Mouse (Mus musculus) stomach, embryonic 15.5 days (tissue): ENCODE results near the gene Hdac4. TPM values are rescaled to one million over a fixed set of nuclear protein-coding genes. Genes with fewer than 3 reads are reported as not detected.
A peak's percentile ranks its signal among the peaks of the same experiment; 100 is the strongest.

Source experiments
- ATAC-seq: fragments of 200-750 bp; cut with Nextera tagmentation; 2 replicates; pipeline ENCODE4 v1.8.0; 2017; ENCODE audit warnings: low read depth, moderate number of reproducible peaks, moderate TSS enrichment; ENCODE audit not compliant: insufficient read depth, low FRiP score
- H3K27ac ChIP-seq: fragments of 300-500 bp; sonication (generic); 2 replicates; pipeline ENCODE4 v1.5.1; 2015; ENCODE audit warnings: mild to moderate bottlenecking, inconsistent platforms
- H3K27me3 ChIP-seq: fragments of 300-500 bp; sonication (generic); replicated peaks from 2 replicates; pipeline ENCODE4 v1.6.1; 2015; ENCODE audit warnings: inconsistent platforms
- H3K36me3 ChIP-seq: fragments of 300-500 bp; sonication (generic); 2 replicates; pipeline ENCODE4 v1.6.1; 2015; ENCODE audit warnings: inconsistent platforms
- H3K4me1 ChIP-seq: fragments of 300-500 bp; sonication (generic); 2 replicates; pipeline ENCODE4 v1.6.1; 2015; ENCODE audit warnings: inconsistent platforms
- H3K4me2 ChIP-seq: fragments of 300-500 bp; sonication (generic); 2 replicates; pipeline ENCODE4 v1.6.1; 2015; ENCODE audit warnings: mild to moderate bottlenecking, inconsistent platforms
- H3K4me3 ChIP-seq: fragments of 300-500 bp; sonication (generic); replicated peaks from 2 replicates; pipeline ENCODE4 v1.5.1; 2015; ENCODE audit warnings: inconsistent platforms
- H3K9ac ChIP-seq: fragments of 300-500 bp; sonication (generic); 2 replicates; pipeline ENCODE4 v1.6.1; 2015; ENCODE audit warnings: inconsistent platforms
- H3K9me3 ChIP-seq: fragments of 300-500 bp; sonication (generic); 2 replicates; pipeline ENCODE4 v1.6.1; 2016; ENCODE audit warnings: inconsistent platforms
- WGBS: fragments of 180-500 bp; shearing (Covaris S2); methylation state at CpG from one replicate; pipeline ENCODE4 v1.1.7; 2015; 5-methylcytosine and 5-hydroxymethylcytosine counted together
- polyA plus RNA-seq: library from polyadenylated mRNA; unstranded; fragments of >200 nt; fragmentation: Nextera tagmentation; extraction: Ambion mirVana; gene quantifications from 2 replicates; pipeline ENCODE4 v1.2.1, GENCODE M21; 2015

Hdac4 gene
- polyA plus RNA-seq, 1 experiment from 2014 or later, result 18.2 TPM

DNA sequence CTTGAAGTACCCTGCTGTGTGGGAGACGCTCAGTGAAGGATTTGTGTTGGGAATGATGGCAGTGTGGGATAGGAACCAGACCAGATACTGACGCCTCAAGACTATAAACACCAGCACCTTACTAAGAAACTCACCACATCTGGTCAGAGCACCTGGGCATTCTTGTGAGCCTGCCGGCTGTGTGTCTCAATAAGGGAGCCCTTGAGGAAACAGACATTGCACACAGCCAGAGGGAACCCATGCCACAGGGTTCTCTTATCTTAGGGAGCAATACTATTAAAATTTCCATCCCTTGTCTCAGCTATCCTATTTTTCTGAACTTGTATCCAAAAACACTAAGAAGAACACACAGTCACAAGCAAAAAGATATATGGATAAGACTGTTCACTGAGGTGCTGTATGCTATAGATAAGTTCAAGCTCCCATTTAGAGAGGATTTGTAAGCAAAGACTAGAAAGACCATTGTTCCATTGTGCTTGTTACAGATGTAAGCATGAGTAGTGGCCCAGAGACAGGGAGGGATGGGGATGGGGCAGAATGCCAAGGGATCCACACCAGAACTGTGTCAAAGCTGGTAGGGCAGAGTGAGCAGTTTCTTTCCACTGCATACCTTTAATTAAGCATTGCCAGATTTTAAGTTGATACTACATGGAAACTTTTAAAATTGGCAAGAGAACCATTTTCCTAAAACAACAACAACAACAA is 70.8 kb downstream of the Hdac4 start:
- Histone ChIP-seq H3K27ac (no peak overlapping the region), H3K9ac (no peak overlapping the region), H3K4me1 (no peaks in the 10 kb centered on the region), H3K4me2 (no peak overlapping the region), H3K27me3 (no peaks in the 10 kb centered on the region), H3K36me3 (no peaks in the 10 kb centered on the region), H3K4me3 (no peak overlapping the region), H3K9me3 (no peaks in the 10 kb centered on the region)
- WGBS, result 48% methylated on average over 3 of the region's 3 CpGs
- no peak for ATAC-seq

DNA sequence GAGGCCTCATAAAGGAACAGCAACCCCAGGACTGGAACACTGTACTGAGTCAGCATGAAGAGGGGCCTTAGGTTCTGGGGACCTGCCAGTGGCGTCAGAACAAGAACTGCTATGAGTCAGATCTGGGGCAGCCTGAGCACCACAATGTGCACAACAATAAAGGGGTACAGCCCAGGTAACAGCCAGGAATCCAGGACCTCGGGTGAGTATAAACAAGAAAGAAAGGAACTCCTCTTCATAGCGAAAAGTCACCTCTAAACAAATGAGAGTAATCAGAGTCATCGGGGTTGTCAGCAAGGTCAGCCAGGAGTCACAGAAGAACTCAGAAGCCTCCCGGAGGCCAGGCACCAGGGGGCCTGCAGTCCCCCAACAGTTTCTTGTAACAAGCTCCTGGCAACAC is 76.2 kb downstream of the Hdac4 start:
- ATAC-seq, result no peak

DNA sequence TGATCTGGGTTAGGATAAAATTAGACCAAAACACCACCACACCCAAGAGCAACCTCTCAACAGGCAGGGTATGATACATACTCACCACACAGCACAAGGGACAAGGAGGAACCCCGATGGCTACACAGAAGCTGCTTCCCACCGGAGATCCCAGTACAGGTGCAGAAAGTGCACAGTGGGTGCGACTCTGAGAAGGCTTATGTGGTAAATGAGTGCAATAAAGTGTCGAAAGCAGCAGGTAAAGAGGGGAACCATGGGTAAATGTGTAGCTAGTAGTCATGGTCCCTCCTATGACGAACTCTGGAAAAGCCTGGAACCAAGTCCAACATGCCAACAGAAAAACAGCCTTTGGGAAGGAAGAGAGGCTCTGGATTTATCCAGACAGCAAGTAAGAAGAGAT is 77.9 kb downstream of the Hdac4 start:
- no peak overlapping the region for H3K9ac ChIP-seq
- no peaks in the 10 kb centered on the region for H3K27me3 ChIP-seq
- no peaks in the 10 kb centered on the region for H3K9me3 ChIP-seq
- no peak overlapping the region for H3K27ac ChIP-seq
- no peaks in the 10 kb centered on the region for H3K36me3 ChIP-seq
- no peak overlapping the region for H3K4me2 ChIP-seq
- H3K4me3 ChIP-seq, result no peak overlapping the region
- H3K4me1 ChIP-seq, result peaks cover 14% of the 10 kb centered on the region
- WGBS, result 92% methylated on average over 5 of the region's 5 CpGs
- no peak for ATAC-seq

More for the DNA sequence above, 76.2 kb downstream of the Hdac4 start:
- H3K4me1 ChIP-seq, result peaks cover under 1% of the 10 kb centered on the region; the same call in 1 of the 2 replicates
- H3K4me3 ChIP-seq, result no peak overlapping the region
- no peak overlapping the region for H3K9ac ChIP-seq
- no peaks in the 10 kb centered on the region for H3K9me3 ChIP-seq
- H3K27me3 ChIP-seq, result no peaks in the 10 kb centered on the region
- no peak overlapping the region for H3K4me2 ChIP-seq
- no peaks in the 10 kb centered on the region for H3K36me3 ChIP-seq
- H3K27ac ChIP-seq, result no peak overlapping the region
- WGBS, result 36% methylated on average over 5 of the region's 5 CpGs

DNA sequence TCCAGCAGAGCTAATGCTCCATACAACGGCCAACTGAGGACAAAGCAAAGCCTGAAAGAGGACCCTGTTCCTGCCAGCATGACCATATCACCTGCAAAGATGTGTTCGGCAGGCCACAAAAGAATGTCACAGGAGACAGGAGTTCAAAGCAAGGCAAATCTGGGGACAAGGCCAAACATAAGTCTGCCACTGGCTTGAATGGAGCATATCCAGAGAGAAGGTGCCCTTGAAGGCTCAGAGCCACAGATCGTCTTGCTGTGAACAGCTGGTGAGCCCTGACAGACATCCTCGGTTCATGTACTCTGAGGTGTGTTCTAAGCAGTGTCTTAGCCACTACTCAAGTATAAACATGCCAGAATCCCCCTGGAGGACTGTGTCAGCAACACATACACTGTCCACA is 79.3 kb downstream of the Hdac4 start:
- H3K9me3 ChIP-seq, result no peaks in the 10 kb centered on the region
- H3K9ac ChIP-seq, result no peak overlapping the region
- H3K4me3 ChIP-seq, result no peak overlapping the region
- ATAC-seq, result no peak
- H3K27me3 ChIP-seq, result no peaks in the 10 kb centered on the region
- peaks cover 21% of the 10 kb centered on the region for H3K4me1 ChIP-seq
- 77% methylated on average over 4 of the region's 4 CpGs for WGBS
- no peak overlapping the region for H3K4me2 ChIP-seq
- no peak overlapping the region for H3K27ac ChIP-seq
- H3K36me3 ChIP-seq, result no peaks in the 10 kb centered on the region

DNA sequence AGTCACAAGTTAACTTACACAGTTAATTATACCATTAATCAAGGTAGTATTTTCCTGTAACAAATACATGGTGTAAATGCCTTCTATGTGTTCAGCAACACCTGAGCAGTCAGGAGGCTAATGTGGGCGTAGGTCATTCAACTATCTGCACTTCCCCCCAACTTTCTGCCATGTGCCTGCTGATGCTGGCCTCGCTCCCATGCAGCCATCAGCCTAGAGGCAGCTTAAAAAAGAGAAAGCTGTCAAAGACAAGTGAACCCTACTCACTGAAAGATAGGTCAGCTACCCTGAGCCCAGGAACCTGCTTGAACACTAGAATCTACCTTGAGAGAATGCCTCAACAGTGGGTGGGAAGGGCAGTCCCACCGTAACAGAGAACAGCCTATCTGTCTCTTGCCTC is 81.4 kb downstream of the Hdac4 start:
- no peak overlapping the region for H3K4me3 ChIP-seq
- H3K9me3 ChIP-seq, result no peaks in the 10 kb centered on the region
- H3K9ac ChIP-seq, result no peak overlapping the region
- no peaks in the 10 kb centered on the region for H3K36me3 ChIP-seq
- no peak overlapping the region for H3K4me2 ChIP-seq
- peak; percentile 39; the same call in 1 of the 2 replicates for ATAC-seq
- no peaks in the 10 kb centered on the region for H3K27me3 ChIP-seq
- peaks cover 21% of the 10 kb centered on the region for H3K4me1 ChIP-seq
- H3K27ac ChIP-seq, result peak overlapping the region; percentile 49; the same call in 1 of the 2 replicates
- 84% methylated on average over 3 of the region's 3 CpGs for WGBS

DNA sequence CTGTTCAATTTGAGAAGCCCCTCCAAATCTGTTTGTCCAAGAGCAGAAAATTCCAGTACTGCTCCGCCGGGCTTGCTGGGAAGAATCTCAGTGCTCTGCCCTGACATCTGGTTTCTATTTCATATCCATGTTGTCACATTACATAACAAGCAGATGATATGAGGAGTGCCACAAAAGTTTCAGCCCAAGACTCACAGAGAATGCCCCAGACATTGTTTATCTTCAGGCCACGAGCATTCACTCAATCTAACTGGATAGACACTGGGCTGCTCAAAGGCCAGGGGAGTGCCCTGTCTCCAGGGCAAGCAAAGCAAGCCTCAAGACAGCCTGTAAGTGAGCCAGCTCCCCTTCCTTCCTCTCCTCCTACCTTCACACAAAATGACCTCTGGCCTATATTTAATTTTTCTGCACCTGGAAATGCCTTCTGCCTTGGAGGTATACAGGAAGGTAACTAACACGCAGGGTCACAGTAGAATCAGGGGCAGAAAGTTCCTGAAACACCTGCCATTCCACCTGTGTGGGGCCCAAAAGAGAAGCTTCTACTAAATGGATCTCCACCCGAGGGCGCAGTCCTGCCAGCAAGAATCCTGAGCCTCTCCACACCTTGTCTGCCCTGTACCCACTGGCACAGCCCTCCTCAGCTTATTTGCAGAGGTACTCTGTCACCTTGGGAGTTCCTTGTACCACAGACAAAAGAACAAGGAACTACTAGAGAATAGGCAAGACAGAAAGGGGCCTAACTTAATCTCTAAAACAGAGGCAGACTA is 82.1 kb downstream of the Hdac4 start:
- 45% methylated on average over 6 of the region's 6 CpGs for WGBS
- Histone ChIP-seq H3K4me2 (no peak overlapping the region), H3K27me3 (no peaks in the 10 kb centered on the region), H3K9ac (no peak overlapping the region), H3K4me1 (peaks cover 21% of the 10 kb centered on the region), H3K27ac (peak overlapping the region; percentile 41), H3K9me3 (no peaks in the 10 kb centered on the region), H3K4me3 (no peak overlapping the region), H3K36me3 (no peaks in the 10 kb centered on the region)
- 0 out of 2 replicates have a peak, but pooled peaks have one; percentile 27 for ATAC-seq

DNA sequence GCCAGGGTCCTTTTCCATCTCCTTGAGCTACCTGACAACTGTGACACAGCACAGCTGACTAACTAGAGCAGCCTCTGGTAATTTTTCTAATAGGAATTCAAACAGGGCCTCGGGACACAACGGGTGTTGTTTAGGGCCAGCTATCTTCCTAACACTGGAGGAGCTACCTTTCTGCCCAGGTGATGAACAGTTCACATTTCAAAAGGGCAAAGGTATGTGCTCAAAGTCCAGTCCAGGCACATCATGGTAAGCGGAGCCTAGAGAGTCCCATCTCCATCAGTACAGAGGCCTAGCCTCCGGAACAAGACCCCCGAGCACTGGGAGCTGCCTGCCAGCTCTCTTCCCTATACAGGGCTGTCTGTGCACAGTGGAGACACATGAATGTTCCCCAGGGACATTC is 82.9 kb downstream of the Hdac4 start:
- H3K9me3 ChIP-seq, result no peaks in the 10 kb centered on the region
- H3K27ac ChIP-seq, result peak overlapping the region; percentile 2; the same call in 1 of the 2 replicates
- no peak overlapping the region for H3K9ac ChIP-seq
- WGBS, result 78% methylated on average over 5 of the region's 5 CpGs
- H3K4me1 ChIP-seq, result peaks cover 21% of the 10 kb centered on the region
- H3K36me3 ChIP-seq, result no peaks in the 10 kb centered on the region
- no peak overlapping the region for H3K4me2 ChIP-seq
- no peak overlapping the region for H3K4me3 ChIP-seq
- H3K27me3 ChIP-seq, result no peaks in the 10 kb centered on the region
- ATAC-seq, result no peak

DNA sequence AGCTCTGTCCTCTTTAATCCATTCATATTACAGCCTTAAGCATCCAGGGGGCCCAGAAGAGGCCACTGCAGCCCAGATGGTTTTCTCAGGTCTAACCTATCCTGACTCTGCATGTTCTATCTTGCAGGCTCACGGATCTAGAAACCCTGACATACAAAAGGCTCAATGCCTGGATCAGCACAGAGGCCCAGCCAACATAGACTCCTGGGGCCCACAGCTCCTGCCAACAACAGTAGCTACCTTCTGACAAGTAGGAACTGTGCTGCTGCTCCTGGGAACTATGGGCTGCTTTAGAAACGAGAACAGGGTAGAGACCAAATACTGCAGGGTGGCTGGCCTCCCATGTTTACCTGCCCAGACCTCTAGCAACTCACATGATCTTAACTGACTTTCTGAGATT is 83.9 kb downstream of the Hdac4 start:
- H3K27ac ChIP-seq, result peak overlapping the region; percentile 48; the same call in 1 of the 2 replicates
- peaks cover 22% of the 10 kb centered on the region for H3K4me1 ChIP-seq
- no peak overlapping the region for H3K4me2 ChIP-seq
- no peak for ATAC-seq
- no peaks in the 10 kb centered on the region for H3K9me3 ChIP-seq
- H3K4me3 ChIP-seq, result no peak overlapping the region
- no peaks in the 10 kb centered on the region for H3K27me3 ChIP-seq
- no peaks in the 10 kb centered on the region for H3K36me3 ChIP-seq
- 65% methylated on average over 2 of the region's 2 CpGs for WGBS
- H3K9ac ChIP-seq, result no peak overlapping the region

DNA sequence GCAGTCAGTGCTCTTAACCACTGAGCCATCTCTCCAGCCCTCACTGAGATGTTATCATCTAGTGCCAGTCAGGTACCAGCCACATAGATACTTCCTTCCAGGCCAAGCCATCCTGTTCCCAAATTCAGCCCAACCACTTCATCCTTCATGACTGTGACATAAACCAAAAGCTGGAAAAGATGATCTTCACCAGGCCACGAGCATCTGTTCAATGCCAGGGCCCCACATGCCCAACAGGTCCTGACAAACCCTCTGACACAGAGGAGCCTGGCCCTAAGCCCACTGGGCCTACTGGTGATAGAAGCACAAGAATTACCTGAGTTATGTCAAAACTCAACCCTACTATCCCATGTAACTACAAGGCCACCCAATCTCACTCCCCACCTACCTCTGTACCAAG is 84.5 kb downstream of the Hdac4 start:
- Histone ChIP-seq H3K36me3 (no peaks in the 10 kb centered on the region), H3K27ac (no peak overlapping the region; the same call in 1 of the 2 replicates), H3K27me3 (no peaks in the 10 kb centered on the region), H3K4me1 (peaks cover 26% of the 10 kb centered on the region), H3K4me3 (no peak overlapping the region), H3K4me2 (no peak overlapping the region), H3K9ac (no peak overlapping the region), H3K9me3 (no peaks in the 10 kb centered on the region)
- ATAC-seq, result no peak
- WGBS, result 78% methylated on average over 1 of the region's 1 CpGs

DNA sequence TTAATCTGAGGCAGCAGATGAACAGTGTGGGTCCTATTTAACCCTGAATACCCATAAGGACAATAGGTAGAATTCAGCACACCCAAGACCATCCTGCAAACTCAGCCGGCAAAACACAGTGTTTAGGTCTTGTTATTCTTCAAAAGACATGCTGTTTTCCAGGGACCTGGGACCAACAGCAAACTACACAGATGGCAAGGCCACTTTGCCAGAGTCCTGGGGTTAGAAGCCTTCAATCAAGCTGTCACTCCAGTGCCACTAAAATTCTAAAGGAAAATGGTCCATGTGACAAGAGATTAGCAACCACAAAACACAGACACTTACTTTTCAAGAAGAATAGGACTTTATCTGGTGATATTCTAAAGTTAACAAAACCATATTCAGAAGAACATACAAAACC is 86.3 kb downstream of the Hdac4 start:
- WGBS, result 70% methylated on average over 1 of the region's 1 CpGs
- no peak for ATAC-seq

DNA sequence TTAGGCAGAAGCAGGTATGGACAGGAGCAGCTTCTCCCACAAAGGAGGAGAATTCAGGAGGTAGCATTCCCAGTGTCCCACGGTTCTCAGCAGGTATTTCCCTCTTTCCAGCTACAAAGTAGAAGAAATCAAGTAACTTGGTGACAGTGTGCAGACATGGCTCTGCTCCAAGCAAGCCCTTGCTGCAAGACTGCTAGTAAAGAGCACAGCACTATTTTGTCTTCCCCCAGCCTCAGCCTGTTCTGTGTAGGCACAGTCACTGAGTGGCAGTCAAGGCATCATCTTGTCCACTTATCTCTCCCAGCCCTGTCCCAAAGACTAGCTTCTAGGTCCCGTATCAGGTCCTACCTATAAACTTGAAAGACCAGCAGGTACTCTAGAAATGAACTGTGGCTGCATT is 86.9 kb downstream of the Hdac4 start:
- no peak overlapping the region for H3K9ac ChIP-seq
- 73% methylated on average over 2 of the region's 2 CpGs for WGBS
- H3K27ac ChIP-seq, result no peak overlapping the region
- H3K4me2 ChIP-seq, result no peak overlapping the region
- H3K4me3 ChIP-seq, result no peak overlapping the region
- H3K4me1 ChIP-seq, result peaks cover 18% of the 10 kb centered on the region
- no peaks in the 10 kb centered on the region for H3K27me3 ChIP-seq
- ATAC-seq, result no peak
- no peaks in the 10 kb centered on the region for H3K36me3 ChIP-seq
- no peaks in the 10 kb centered on the region for H3K9me3 ChIP-seq

More for the DNA sequence above, 86.3 kb downstream of the Hdac4 start:
- H3K27me3 ChIP-seq, result no peaks in the 10 kb centered on the region
- no peak overlapping the region for H3K9ac ChIP-seq
- no peak overlapping the region for H3K4me2 ChIP-seq
- peaks cover 24% of the 10 kb centered on the region for H3K4me1 ChIP-seq
- no peaks in the 10 kb centered on the region for H3K9me3 ChIP-seq
- H3K27ac ChIP-seq, result no peak overlapping the region
- H3K4me3 ChIP-seq, result no peak overlapping the region
- no peaks in the 10 kb centered on the region for H3K36me3 ChIP-seq

DNA sequence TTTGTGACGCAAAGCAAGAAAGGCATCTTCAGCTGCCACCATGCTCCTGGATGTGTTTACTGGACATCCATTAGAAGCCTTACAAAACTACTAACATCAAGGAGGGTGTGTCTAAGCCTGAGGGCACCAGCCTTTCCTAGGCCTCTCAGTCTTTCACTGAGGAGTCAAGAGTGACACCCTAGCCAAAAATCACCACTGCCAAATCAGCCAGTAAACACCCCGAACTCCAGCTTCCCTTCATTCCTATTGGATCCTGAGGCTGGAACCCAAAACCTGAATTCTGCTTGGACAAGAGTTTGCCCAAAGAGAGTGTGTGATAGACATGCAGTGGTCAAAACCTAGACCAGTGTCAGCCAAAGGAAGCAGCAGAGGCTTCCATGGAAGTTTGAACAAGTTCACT is 87.5 kb downstream of the Hdac4 start:
- no peaks in the 10 kb centered on the region for H3K9me3 ChIP-seq
- peaks cover 14% of the 10 kb centered on the region; the same call in 1 of the 2 replicates for H3K4me1 ChIP-seq
- no peak overlapping the region for H3K4me2 ChIP-seq
- WGBS, result 86% methylated on average over 2 of the region's 2 CpGs
- no peaks in the 10 kb centered on the region for H3K36me3 ChIP-seq
- no peak overlapping the region for H3K9ac ChIP-seq
- H3K4me3 ChIP-seq, result no peak overlapping the region
- no peaks in the 10 kb centered on the region for H3K27me3 ChIP-seq
- no peak overlapping the region for H3K27ac ChIP-seq
- ATAC-seq, result no peak
